Mouse (Mus musculus): Measurements from ENCODE around the gene Itsn1. TPM values are rescaled to one million over a fixed set of nuclear protein-coding genes. Genes with fewer than 3 reads are reported as not detected.

The Itsn1 gene
- polyA plus RNA-seq, 1 experiment from 2014 or later = 79.2 TPM

GRCm38 (mm10) chr16:91963556-91963900 lies 234.4 kb downstream of the Itsn1 start:
- Histone ChIP-seq H3K36me3 (no peaks in the 10 kb centered on the region), H3K27me3 (no peaks in the 10 kb centered on the region), H3K27ac (peak overlapping the region; percentile 90), H3K4me2 (replicated peaks) (peak overlapping the region; percentile 44), H3K4me1 (peaks cover 34% of the 10 kb centered on the region), H3K9ac (no peak overlapping the region), H3K4me3 (no peak overlapping the region), H3K9me3 (replicated peaks) (0 out of 2 replicates have a peak, but pooled peaks cover under 1% of the 10 kb centered on the region)
- ATAC-seq (ENCODE audit: low FRiP score) = no peak; the same call in 1 of the 2 replicates
- 49% methylated on average over 3 of the region's 3 CpGs for WGBS

GRCm38 (mm10) chr16:91964308-91965178 lies 235.5 kb downstream of the Itsn1 start:
- H3K9me3 ChIP-seq (replicated peaks) = no peaks in the 10 kb centered on the region
- no peaks in the 10 kb centered on the region for H3K36me3 ChIP-seq
- ATAC-seq (ENCODE audit: low FRiP score) = no peak
- no peak overlapping the region for H3K4me2 ChIP-seq (replicated peaks)
- WGBS = 81% methylated on average over 13 of the region's 13 CpGs
- H3K4me1 ChIP-seq = peaks cover 34% of the 10 kb centered on the region
- no peak overlapping the region for H3K9ac ChIP-seq
- peak overlapping the region; percentile 90 for H3K27ac ChIP-seq
- H3K4me3 ChIP-seq = no peak overlapping the region
- H3K27me3 ChIP-seq = no peaks in the 10 kb centered on the region

GRCm38 (mm10) chr16:91968725-91969124 lies 239.6 kb downstream of the Itsn1 start:
- Histone ChIP-seq H3K4me2 (replicated peaks) (no peak overlapping the region), H3K36me3 (no peaks in the 10 kb centered on the region), H3K27ac (no peak overlapping the region), H3K4me3 (no peak overlapping the region), H3K9me3 (replicated peaks) (no peaks in the 10 kb centered on the region), H3K9ac (no peak overlapping the region), H3K4me1 (peaks cover 18% of the 10 kb centered on the region), H3K27me3 (no peaks in the 10 kb centered on the region)
- WGBS = 59% methylated on average over 10 of the region's 10 CpGs
- no peak for ATAC-seq (ENCODE audit: low FRiP score)

GRCm38 (mm10) chr16:91969516-91970031 lies 240.5 kb downstream of the Itsn1 start:
- H3K9me3 ChIP-seq (replicated peaks) = no peaks in the 10 kb centered on the region
- H3K27me3 ChIP-seq = no peaks in the 10 kb centered on the region
- no peaks in the 10 kb centered on the region for H3K36me3 ChIP-seq
- peaks cover 9% of the 10 kb centered on the region for H3K4me1 ChIP-seq
- no peak overlapping the region for H3K27ac ChIP-seq
- H3K4me2 ChIP-seq (replicated peaks) = no peak overlapping the region
- H3K4me3 ChIP-seq = no peak overlapping the region
- no peak overlapping the region for H3K9ac ChIP-seq
- WGBS = 78% methylated on average over 10 of the region's 10 CpGs
- ATAC-seq (ENCODE audit: low FRiP score) = no peak

Small RNAs within 50 kb of the gene (microRNA-seq; reads per million reads assigned to microRNA genes)
- not detected for gene Gm27773

Other genes starting within 250 kb of the Itsn1 start
- 60.7 and 65.4 TPM in 2 replicates for gene Ifnar1, start 244.0 kb upstream of the Itsn1 start, polyA plus RNA-seq (2016; fragmentation: Nextera tagmentation; extraction: Ambion mirVana)
- gene Ifngr2, start 182.2 kb upstream of the Itsn1 start, polyA plus RNA-seq (2016; fragmentation: Nextera tagmentation; extraction: Ambion mirVana) = 47.1 and 48.6 TPM in 2 replicates
- 46.6 and 48.7 TPM in 2 replicates for gene Tmem50b, start 131.5 kb upstream of the Itsn1 start, polyA plus RNA-seq (2016; fragmentation: Nextera tagmentation; extraction: Ambion mirVana)
- 4.9 and 6.2 TPM in 2 replicates for gene Dnajc28, start 110.3 kb upstream of the Itsn1 start, polyA plus RNA-seq (2016; fragmentation: Nextera tagmentation; extraction: Ambion mirVana)
- 85.2 and 88.1 TPM in 2 replicates for gene Gart, start 82.3 kb upstream of the Itsn1 start, polyA plus RNA-seq (2016; fragmentation: Nextera tagmentation; extraction: Ambion mirVana)
- 159 and 162 TPM in 2 replicates for gene Son, start 81.8 kb upstream of the Itsn1 start, polyA plus RNA-seq (2016; fragmentation: Nextera tagmentation; extraction: Ambion mirVana)
- 28.9 and 31.0 TPM in 2 replicates for gene Donson, start 40.5 kb upstream of the Itsn1 start, polyA plus RNA-seq (2016; fragmentation: Nextera tagmentation; extraction: Ambion mirVana)
- 81.1 and 83.4 TPM in 2 replicates for gene Cryzl1, start 306 bp upstream of the Itsn1 start, polyA plus RNA-seq (2016; fragmentation: Nextera tagmentation; extraction: Ambion mirVana)

Data from hindbrain, embryonic 12.5 days (tissue).